Mouse (Mus musculus) kidney, postnatal 14 days (tissue): ENCODE measurements at regions not wholly inside any gene's neighbourhood (a gene's known extent, or its start where the extent isn't known, plus 50 kb on each side); places are given as distances from the start of the nearest gene placed in this dataset.

Experiments
- DNase-seq: peaks from one replicate; pipeline ENCODE4 v3.0.0; 2022; ENCODE audit warnings: mixed read lengths

DNA sequence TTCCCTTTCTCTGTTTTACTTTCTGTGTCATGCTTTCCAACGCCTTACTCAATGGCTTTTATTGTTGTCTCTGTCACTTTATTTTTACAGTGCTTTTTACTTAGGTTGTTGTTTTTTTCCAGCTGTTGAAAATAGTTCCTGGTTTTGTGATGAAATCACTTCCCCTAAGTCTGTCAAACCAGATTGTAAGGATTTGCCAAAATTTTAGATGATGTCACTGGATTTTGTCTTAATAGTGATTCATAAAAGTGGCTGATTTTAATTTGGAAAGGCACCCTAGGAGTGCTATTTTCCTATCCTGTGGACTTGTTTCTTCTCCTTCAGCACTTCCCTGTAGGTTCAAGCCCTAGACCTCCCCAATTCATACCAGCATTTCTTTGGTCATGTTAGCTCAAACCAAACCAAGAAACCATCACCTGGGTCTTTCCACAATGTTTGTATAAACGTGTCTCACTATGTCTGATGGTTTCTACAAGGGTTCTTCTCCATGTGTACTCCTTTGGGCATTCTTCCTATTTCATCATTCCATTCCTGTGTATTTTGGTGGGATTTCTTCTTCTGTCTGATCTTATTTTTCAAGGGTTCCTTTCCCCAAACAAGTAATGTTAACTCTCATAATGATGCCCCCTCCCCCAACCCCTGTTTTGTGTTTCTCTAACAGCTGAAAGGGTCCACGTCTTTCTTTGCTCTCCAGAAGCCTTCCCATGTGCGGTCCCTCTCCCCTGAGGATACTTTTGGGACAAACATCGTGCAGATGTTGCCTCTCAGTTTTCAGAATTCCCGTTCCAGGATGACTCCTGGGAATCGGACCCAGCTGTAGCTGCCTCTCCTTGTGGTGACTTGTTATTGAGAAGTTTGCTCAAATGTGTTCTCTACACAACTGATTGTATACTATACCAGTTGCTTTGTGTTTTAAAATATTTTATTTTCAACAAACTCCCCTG lies 89.5 kb upstream of the Dcn start:
- DNase-seq: no peak

DNA sequence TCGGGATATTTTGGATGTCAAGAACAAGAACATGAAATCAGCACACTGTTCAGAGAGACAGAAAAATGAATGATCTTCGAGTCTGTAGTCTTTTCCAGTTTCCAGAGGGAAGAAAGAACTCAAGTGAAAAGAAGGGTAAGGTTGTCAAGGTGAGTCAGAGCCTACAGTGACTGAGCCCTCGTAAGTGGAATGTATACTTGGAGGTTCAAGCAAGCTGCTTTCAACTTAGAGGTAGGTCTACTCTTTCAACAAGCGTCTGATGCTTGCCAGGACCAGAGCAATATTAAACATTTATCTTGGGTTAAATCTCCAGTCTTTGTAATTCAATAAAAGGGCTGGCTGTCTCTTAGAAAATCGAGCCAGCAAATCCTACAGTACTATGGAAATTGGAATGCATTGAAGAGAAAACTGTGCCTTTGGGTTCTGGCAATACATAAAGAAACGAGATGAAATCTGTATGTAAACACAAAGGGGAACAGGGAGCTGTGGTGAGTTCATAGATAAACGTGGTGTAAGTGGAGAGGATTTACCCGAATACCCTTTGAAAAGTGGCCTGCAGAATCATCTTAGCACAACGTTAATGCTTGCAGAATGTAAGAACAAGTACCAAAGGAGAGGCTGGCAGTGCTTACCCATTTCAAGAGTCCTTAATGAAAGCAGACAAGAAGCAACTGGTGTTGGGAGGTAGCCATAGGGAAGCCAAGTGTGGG lies 82.2 kb upstream of the Dcn start:
- DNase-seq: no peak

DNA sequence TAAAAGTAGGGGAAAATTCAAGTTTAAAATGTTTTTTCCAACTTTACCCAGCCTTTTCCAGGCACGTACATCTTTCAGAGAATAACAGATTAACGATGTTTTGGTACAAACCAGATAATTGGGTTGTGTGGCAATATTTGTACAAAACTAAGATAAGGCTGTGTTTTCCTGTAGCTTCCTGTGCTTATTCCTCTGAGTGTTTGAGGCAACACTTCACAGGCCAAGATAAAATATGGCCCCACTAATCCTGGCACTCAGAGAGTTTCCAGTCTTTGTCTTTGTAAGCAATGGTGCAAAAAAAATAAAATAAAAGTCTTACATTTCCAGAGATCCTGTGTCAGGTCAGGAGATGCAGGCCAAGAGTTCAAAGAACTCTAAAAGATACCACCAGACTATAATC lies 81.5 kb upstream of the Dcn start:
- DNase-seq: no peak

DNA sequence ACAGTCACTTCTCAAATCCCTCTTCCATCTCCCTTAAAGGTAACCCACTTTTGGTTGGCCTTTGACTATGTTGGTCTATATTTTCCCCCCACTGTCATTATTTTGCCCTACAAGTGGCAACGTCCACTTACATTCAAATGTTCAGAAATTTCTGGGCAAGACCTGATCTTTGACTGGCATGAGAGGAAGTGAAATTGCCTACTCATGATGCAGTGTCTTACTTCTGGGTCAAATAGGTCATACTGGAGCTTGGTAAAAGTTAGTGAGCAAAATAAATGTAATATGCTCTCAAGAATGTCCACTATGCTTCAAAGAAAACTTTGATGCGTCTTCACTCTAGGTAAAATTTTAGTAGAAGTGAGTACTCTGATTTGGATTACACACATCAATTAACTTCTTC lies 76.9 kb upstream of the Dcn start:
- no peak for DNase-seq

DNA sequence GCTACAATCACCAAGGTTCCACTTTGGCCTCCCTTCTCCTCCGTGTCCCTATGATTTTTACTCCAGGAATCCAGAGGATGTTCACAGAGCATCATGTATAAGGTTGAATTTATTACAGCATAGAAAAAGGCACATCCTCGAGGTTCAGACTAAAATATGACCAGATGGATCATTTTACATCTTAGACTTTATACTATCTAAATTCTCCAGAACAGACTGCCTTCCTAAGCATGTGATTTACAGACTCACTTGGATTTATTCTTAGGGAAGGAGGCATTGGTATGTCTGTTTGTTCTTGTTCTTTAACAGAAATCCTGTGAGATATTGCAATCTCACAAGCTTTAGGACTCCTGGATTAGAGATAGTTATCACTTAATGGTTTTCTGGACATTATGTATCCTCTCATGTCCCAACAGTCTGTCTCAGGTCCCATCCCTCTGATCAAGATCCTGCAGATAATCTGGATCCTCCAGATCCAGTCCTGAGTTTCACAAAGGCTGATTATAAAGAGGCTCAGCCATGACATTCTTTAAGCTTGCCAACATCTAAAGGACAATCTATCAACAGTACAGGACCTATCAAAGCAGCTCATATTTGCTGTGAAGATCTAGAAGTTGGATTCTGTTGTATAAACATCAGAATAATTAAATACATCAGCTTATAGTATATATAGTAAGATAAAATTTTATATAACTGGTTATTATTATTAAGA lies 75.2 kb upstream of the Dcn start:
- DNase-seq: no peak

DNA sequence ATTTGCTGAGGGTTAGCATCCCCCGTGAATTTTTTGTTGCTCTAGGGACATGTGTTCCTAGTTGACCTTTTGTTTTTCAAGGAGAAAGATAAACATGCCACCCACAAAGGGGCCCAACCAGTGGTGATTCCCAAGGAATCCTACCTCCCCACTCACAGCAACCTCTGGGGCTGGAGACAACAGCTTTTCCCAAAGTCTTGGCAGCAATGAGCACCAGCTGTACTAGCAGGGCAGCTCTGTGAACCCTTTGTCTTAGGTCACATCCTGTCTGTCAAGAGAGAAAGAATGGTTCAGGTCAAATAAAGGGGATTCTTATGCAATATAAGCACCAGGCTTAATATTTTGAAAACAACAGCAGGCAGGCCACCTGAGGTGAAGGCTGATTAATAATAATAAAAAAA lies 70.2 kb upstream of the Dcn start:
- DNase-seq: peak; percentile 59

DNA sequence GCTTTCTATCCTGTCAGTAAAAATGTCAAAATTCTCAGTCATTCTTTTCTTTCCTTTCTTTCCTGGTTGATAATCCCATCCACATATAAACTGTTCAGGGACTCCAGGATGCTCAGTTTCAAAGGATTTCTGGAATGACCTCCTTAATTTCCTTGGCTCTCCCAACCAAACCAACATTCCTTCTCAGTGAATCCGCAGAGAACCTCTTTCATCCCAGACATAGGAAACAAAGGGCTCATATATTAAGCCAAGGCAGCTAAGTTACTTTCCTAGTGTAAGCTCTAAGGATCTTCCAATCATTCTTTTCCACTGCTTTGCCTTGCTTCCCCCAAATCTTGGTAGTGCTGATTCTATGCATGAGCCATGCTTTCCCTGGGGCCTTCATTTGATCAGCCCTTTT lies 69.5 kb upstream of the Dcn start:
- DNase-seq: no peak

DNA sequence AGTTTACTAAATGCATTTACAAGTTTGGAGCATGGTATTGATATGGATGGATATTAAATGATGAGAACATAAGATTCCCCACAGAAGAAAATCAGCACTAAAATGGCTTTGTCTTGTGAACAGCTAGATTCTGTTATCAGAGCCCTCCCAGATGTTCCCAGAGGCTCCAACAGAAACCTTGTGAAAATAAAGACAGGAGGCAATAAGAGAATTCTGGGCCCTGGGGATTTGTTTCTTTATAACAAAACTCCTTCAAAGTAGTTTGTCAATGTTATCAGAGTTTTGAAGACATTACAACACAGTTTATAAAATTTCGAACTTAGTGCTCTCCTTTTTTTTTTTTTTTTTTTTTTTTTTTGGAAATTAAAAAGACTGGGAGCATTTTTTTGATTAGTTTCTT lies 56.8 kb upstream of the Dcn start:
- no peak for DNase-seq

DNA sequence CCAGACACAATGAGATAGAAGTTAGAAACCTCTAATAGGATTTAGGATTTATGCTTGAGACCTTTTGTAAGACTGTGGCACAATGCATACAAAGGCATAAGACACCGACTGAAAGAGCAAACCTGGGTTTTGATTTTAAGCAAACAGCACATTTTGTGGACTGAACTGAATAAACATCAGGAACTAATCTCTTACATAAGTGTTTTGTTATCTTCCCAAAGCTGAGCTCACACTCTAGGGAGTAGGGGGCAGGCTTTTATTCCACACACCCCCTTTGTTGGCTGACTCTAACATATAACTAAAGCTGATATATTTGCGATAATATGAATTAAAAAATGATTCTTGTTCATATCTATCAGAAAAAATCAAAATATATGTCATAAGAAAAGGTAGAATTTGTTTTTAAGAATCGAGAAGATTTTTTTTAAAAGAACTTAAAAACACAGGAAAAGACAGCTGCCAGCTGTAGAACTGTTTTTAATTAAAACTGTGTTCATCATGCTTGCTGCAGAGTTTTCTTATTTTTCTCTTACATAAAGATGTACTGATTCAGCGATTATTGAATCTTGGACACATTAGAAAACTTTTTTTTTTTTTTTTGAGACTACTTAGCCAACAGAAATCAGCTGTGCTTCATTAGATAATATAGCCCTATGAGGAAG lies 56.2 kb upstream of the Dcn start:
- no peak for DNase-seq
